Mouse (Mus musculus): ENCODE measurements around the gene Kpna2. TPM values are rescaled to one million over a fixed set of nuclear protein-coding genes. Genes with fewer than 3 reads are reported as not detected.

Kpna2 gene
- 10 to 100 TPM; 27.9 to 28.7 TPM for total RNA-seq (2021)
- long read RNA-seq, experiment 1, transcript Kpna2-201 (11 exons, 2,054 nt): major isoform, 28 of 29 reads
- long read RNA-seq, experiment 1, partial matches to known transcripts: 0 of 29 reads
- long read RNA-seq, experiment 1, other reads (novel, unspliced or antisense): 1 of 29 reads
- long read RNA-seq, experiment 2, transcript Kpna2-201 (11 exons, 2,054 nt): major isoform, 52 of 59 reads
- long read RNA-seq, experiment 2, partial matches to known transcripts: 3 of 59 reads
- long read RNA-seq, experiment 2, other reads (novel, unspliced or antisense): 4 of 59 reads

- DNase-seq (ENCODE audit: low spot score in 2 of 2): peak; percentile 85 to 91
These were observed at the start of gene Kpna2 for GRCm38 (mm10) chr11:106999151-106999948. Gene Kpna2, minus strand, starts transcription at chr11:106999541.

- no peak for DNase-seq (ENCODE audit: low spot score in 2 of 2)
These were observed 47.7 kb upstream of the Kpna2 start for GRCm38 (mm10) chr11:107046766-107047620.

DNA sequence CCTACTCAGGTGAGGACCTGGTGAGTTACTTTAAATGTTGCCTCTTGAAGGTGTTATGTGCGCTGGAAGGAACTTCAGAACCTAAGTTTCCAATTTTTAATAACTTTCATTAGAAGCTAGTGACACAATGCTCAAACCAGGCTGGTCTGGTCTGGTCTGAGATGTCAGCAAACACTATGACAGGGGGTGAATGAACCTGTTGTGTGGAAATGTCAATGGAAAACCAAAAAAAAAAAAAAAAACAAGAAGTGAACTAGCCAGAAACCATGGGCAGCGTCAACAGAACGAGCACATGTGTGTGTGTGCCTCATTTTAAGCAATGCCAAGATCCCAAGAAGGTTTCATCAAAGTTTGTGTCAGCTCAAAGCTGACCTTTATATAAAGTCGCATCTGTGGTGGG lies 46.2 kb upstream of the Kpna2 start:
- no peak for DNase-seq (ENCODE audit: low spot score in 2 of 2)

- peak; percentile 54 to 75 for DNase-seq (ENCODE audit: low spot score in 2 of 2)
These were observed 45.0 kb upstream of the Kpna2 start for GRCm38 (mm10) chr11:107044321-107044720.

- no peak for DNase-seq (ENCODE audit: low spot score in 2 of 2)
These were observed 44.0 kb upstream of the Kpna2 start for GRCm38 (mm10) chr11:107043361-107043760.

GRCm38 (mm10) chr11:107041396-107041795 lies 42.1 kb upstream of the Kpna2 start:
- no peak for DNase-seq (ENCODE audit: low spot score in 2 of 2)

- DNase-seq (ENCODE audit: low spot score in 2 of 2): no peak
These were observed 40.1 kb upstream of the Kpna2 start for GRCm38 (mm10) chr11:107039417-107039816.

DNA sequence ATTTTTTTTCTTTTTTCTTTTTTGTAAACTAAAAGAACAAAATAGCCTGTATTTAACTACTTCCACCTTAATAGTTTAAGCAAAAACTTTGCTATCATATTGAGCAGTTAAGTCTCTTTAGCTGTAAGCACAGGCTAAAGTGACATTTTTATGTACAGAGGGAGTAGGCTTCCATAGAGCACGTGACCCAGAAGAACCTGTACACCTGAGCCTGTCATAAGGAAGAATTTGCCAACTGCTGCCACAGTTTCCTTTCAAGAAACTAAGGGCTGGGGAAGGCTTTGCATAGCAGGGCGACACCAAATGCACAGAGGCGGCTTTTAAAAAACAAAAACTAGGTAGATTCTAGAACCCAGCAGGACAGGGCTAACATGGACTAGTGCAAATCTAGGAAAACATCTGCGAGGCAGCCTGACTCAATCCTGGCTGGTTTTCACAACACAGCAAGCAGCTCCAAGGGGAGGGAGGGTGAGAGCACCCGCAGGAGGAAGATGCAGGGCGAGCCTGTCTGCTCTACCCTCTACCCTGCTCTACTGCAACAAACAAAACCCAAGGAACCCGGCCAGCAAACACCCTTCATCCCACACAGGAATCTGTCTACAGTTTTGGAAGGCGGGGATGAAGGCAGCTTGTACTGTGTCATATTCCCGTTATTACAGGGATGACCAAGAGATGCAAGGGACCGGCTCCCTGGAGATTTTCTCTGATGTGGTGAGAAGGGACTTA lies 34.9 kb upstream of the Kpna2 start:
- DNase-seq (ENCODE audit: low spot score in 2 of 2): no peak

- DNase-seq (ENCODE audit: low spot score in 2 of 2): no peak
These were observed 32.3 kb upstream of the Kpna2 start for GRCm38 (mm10) chr11:107031635-107032034.

DNA sequence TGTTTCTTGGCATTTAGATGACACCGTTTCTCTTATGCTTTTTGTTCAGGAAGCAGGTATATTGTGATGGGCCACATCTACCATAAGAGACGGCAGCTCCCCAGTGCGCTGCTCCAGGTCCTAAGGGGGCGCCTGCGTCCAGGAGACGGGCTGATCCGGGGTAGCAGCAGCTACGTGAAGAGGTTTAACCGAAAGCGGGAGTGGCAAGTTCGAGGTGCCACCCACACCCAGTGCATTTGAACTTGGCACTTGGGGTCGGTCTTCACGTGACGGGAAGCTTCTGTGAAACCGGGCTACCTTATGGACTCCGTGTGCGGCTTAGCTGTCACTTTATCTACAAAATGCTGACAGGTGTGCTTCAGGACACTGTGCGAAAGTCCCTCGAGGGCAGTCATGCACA lies 30.2 kb upstream of the Kpna2 start:
- DNase-seq (ENCODE audit: low spot score in 2 of 2): no peak

DNA sequence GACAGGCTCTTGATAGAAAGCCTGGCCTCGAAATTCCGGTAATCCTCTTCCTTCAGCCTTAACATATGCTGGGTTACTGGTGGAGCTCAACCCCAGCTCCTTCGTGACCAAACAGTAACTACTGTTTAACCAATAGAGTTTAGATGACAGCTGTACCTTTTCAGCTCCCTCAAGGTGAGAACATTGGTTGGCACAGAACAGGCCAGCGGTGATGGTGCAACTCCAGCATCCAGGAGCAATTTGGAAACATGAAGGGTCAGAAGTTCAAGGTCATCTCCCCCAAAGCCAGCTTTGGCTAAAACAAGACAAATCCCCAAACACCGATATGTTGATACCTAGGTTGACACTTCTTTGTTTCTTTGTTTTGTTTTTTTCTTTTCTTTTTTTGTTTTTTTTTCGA lies 29.4 kb upstream of the Kpna2 start:
- no peak for DNase-seq (ENCODE audit: low spot score in 2 of 2)

- no peak for DNase-seq (ENCODE audit: low spot score in 2 of 2)
These were observed 28.9 kb upstream of the Kpna2 start for GRCm38 (mm10) chr11:107028275-107028618.

DNA sequence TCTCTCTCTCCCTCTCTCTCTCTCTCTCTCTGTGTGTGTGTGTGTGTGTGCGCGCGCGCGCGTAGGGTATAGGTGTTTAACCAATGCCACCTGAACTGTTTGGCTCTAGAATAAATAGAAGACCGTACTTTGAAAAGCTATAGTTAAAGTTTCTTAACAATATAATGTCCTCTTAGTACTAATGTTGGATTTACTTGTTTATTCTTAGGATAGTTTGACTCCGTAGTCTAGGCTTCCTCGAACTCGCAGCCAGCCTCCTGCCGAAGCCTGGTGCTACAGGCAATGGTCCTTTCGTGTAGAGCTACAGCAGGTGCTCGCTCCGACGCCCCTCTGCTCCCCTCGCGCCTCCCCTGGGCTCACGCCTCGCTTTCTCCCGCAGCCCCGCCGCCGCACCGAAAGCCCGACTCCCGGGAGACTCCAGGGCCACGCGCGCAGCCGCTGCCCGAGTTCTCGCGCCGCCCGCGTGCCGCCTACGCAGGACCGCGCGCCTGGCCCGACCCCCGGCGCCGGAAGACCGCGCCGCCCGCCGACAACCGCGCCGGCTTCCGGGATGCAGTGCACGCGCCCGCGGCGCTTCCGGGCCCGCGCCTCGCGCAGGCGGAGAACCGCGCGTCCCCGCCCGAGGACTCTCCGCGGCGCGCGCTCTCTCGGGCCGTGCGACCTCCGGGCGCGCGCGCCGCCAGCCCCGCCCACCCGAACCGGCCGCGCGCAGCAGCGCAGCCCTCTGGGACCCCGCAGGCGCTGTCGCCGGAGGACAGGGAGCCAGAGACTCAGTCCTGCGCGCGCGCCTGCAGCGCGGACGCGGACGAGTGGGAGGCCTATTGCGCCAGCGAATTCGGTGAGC lies 28.3 kb upstream of the Kpna2 start:
- DNase-seq (ENCODE audit: low spot score in 2 of 2): peak; percentile 90 to 91

GRCm38 (mm10) chr11:107026554-107027430 lies 27.5 kb upstream of the Kpna2 start:
- no peak for DNase-seq (ENCODE audit: low spot score in 2 of 2)

GRCm38 (mm10) chr11:107025411-107026321 lies 26.3 kb upstream of the Kpna2 start, which contains the start of gene 1810010H24Rik:
Gene 1810010H24Rik, plus strand, starts transcription at chr11:107025681.
- DNase-seq (ENCODE audit: low spot score in 2 of 2): no peak

GRCm38 (mm10) chr11:107024406-107024805 lies 25.1 kb upstream of the Kpna2 start:
- DNase-seq (ENCODE audit: low spot score in 2 of 2): no peak

GRCm38 (mm10) chr11:107022050-107022683 lies 22.8 kb upstream of the Kpna2 start:
- DNase-seq (ENCODE audit: low spot score in 2 of 2): no peak

All from layer of hippocampus, postnatal 14 days (tissue).